Mouse (Mus musculus) lung, postnatal 0 days (tissue): Measurements from ENCODE around the gene Lrrc41. TPM values are rescaled to one million over a fixed set of nuclear protein-coding genes. Genes with fewer than 3 reads are reported as not detected.

Source experiments
- ATAC-seq: fragments of 200-750 bp; cut with Nextera tagmentation; 2 replicates; pipeline ENCODE4 v1.8.0; 2017; ENCODE audit warnings: moderate library complexity
- DNase-seq: peaks from one replicate; pipeline ENCODE4 v3.0.0-alpha.2; 2016; ENCODE audit warnings: low spot score
- H3K27ac ChIP-seq: fragments of 300-500 bp; sonication (generic); 2 replicates; pipeline ENCODE4 v1.5.1; 2014; ENCODE audit warnings: antibody characterized with exemption, mild to moderate bottlenecking, low read length, mixed read lengths
- H3K27me3 ChIP-seq: fragments of 300-500 bp; sonication (generic); replicated peaks from 2 replicates; pipeline ENCODE4 v1.6.1; 2014; ENCODE audit warnings: low read length, mixed read lengths; ENCODE audit not compliant: insufficient read depth
- H3K36me3 ChIP-seq: fragments of 300-500 bp; sonication (generic); 2 replicates; pipeline ENCODE4 v1.6.1; 2014; ENCODE audit warnings: low read length, mixed read lengths; ENCODE audit not compliant: insufficient read depth
- H3K4me1 ChIP-seq: fragments of 300-500 bp; sonication (generic); 2 replicates; pipeline ENCODE4 v1.6.1; 2014; ENCODE audit warnings: antibody characterized with exemption, low read depth, low read length, mixed read lengths; ENCODE audit not compliant: insufficient read depth
- H3K4me2 ChIP-seq: fragments of 300-500 bp; sonication (generic); replicated peaks from 2 replicates; pipeline ENCODE4 v1.6.1; 2014; ENCODE audit warnings: low read depth, mild to moderate bottlenecking, low read length, moderate library complexity, mixed read lengths
- H3K4me3 ChIP-seq: fragments of 300-500 bp; sonication (generic); 2 replicates; pipeline ENCODE4 v1.5.1; 2014; ENCODE audit warnings: low read depth, low read length
- H3K9ac ChIP-seq: fragments of 300-500 bp; sonication (generic); replicated peaks from 2 replicates; pipeline ENCODE4 v1.6.1; 2014; ENCODE audit warnings: low read depth, mild to moderate bottlenecking
- H3K9me3 ChIP-seq: fragments of 300-500 bp; sonication (generic); 2 replicates; pipeline ENCODE4 v1.6.1; 2016; ENCODE audit warnings: low read length, mixed read lengths
- CTCF ChIP-seq: IDR thresholded peaks from 2 replicates; pipeline ENCODE4 v1.5.1; 2016; ENCODE audit warnings: antibody characterized with exemption, mild to moderate bottlenecking
- EP300 ChIP-seq: IDR thresholded peaks from 2 replicates; pipeline ENCODE4 v1.6.1; 2016; ENCODE audit warnings: antibody characterized with exemption, mild to moderate bottlenecking, control low read depth
- WGBS: fragments of 180-500 bp; shearing (Covaris S2); extraction: QIAGEN DNeasy Blood & Tissue Kit; methylation state at CpG from one replicate; pipeline ENCODE4 v1.1.7; 2014; 5-methylcytosine and 5-hydroxymethylcytosine counted together
- polyA plus RNA-seq: library from polyadenylated mRNA; unstranded; fragments of >200 nt; fragmentation: Nextera tagmentation; extraction: Ambion mirVana; gene quantifications from 2 replicates; pipeline ENCODE4 v1.2.1, GENCODE M21; 2015

Lrrc41 gene
- polyA plus RNA-seq, 1 experiment from 2014 or later: 49.0 TPM

GRCm38 (mm10) chr4:116125803-116126386, 50.8 kb downstream of the Lrrc41 start:
- TF ChIP-seq CTCF: no peak
- no peak for TF ChIP-seq EP300
- ATAC-seq (no peak), DNase-seq (no peak)
- Histone ChIP-seq H3K27me3 (no peaks in the 10 kb centered on the region), H3K27ac (no peak overlapping the region), H3K9me3 (no peaks in the 10 kb centered on the region), H3K9ac (no peak overlapping the region), H3K36me3 (no peaks in the 10 kb centered on the region), H3K4me1 (peaks cover 3% of the 10 kb centered on the region; the same call in 1 of the 2 replicates), H3K4me3 (no peak overlapping the region), H3K4me2 (no peak overlapping the region)
- WGBS: 75% methylated on average over 4 of the region's 4 CpGs

GRCm38 (mm10) chr4:116127956-116128355, 52.9 kb downstream of the Lrrc41 start:
- Histone ChIP-seq H3K27ac (no peak overlapping the region), H3K4me3 (no peak overlapping the region), H3K4me2 (no peak overlapping the region), H3K9me3 (no peaks in the 10 kb centered on the region), H3K9ac (no peak overlapping the region), H3K4me1 (peaks cover 3% of the 10 kb centered on the region; the same call in 1 of the 2 replicates), H3K36me3 (no peaks in the 10 kb centered on the region), H3K27me3 (no peaks in the 10 kb centered on the region)
- DNase-seq: no peak
- TF ChIP-seq EP300 (no peak), CTCF (no peak)
- no peak for ATAC-seq
- 74% methylated on average over 6 of the region's 6 CpGs for WGBS

- 77% methylated on average over 4 of the region's 4 CpGs for whole genome bisulfite sequencing
- no peaks in the 10 kb centered on the region for H3K27me3 ChIP-seq
Measured at GRCm38 (mm10) chr4:116133126-116133525, 58.1 kb downstream of the Lrrc41 start.

GRCm38 (mm10) chr4:116134990-116135389, 59.9 kb downstream of the Lrrc41 start:
- Histone ChIP-seq H3K4me1 (no peaks in the 10 kb centered on the region), H3K36me3 (no peaks in the 10 kb centered on the region), H3K27ac (no peak overlapping the region), H3K4me2 (no peak overlapping the region), H3K4me3 (no peak overlapping the region), H3K27me3 (no peaks in the 10 kb centered on the region), H3K9me3 (no peaks in the 10 kb centered on the region), H3K9ac (no peak overlapping the region)
- ATAC-seq (no peak; the same call in 1 of the 2 replicates), DNase-seq (peak; percentile 88)
- 19% methylated on average over 2 of the region's 2 CpGs for WGBS
- TF ChIP-seq CTCF (peak; percentile 95), EP300 (no peak)

More at GRCm38 (mm10) chr4:116133126-116133525, 58.1 kb downstream of the Lrrc41 start:
- no peak overlapping the region for H3K27ac ChIP-seq
- no peaks in the 10 kb centered on the region for H3K9me3 ChIP-seq
- TF ChIP-seq CTCF (no peak), EP300 (no peak)
- H3K4me2 ChIP-seq: no peak overlapping the region
- H3K4me3 ChIP-seq: no peak overlapping the region
- no peaks in the 10 kb centered on the region for H3K4me1 ChIP-seq
- no peak for ATAC-seq
- no peaks in the 10 kb centered on the region for H3K36me3 ChIP-seq
- DNase-seq: no peak
- H3K9ac ChIP-seq: no peak overlapping the region

GRCm38 (mm10) chr4:116137421-116137996, 62.4 kb downstream of the Lrrc41 start:
- H3K27me3 ChIP-seq: no peaks in the 10 kb centered on the region
- H3K9ac ChIP-seq: no peak overlapping the region
- H3K27ac ChIP-seq: no peak overlapping the region
- ATAC-seq: no peak
- TF ChIP-seq EP300 (no peak), CTCF (no peak)
- no peak for DNase-seq
- H3K4me2 ChIP-seq: no peak overlapping the region
- no peaks in the 10 kb centered on the region for H3K4me1 ChIP-seq
- 43% methylated on average over 13 of the region's 13 CpGs for WGBS
- H3K9me3 ChIP-seq: no peaks in the 10 kb centered on the region
- H3K4me3 ChIP-seq: no peak overlapping the region
- H3K36me3 ChIP-seq: no peaks in the 10 kb centered on the region

GRCm38 (mm10) chr4:116140801-116141574, 65.9 kb downstream of the Lrrc41 start:
- no peaks in the 10 kb centered on the region for H3K27me3 ChIP-seq
- 65% methylated on average over 7 of the region's 7 CpGs for WGBS
- H3K4me1 ChIP-seq: no peaks in the 10 kb centered on the region
- H3K4me3 ChIP-seq: no peak overlapping the region
- no peaks in the 10 kb centered on the region for H3K36me3 ChIP-seq
- H3K4me2 ChIP-seq: no peak overlapping the region
- ATAC-seq (no peak), DNase-seq (no peak)
- no peaks in the 10 kb centered on the region for H3K9me3 ChIP-seq
- TF ChIP-seq CTCF (no peak), EP300 (no peak)
- no peak overlapping the region for H3K27ac ChIP-seq
- H3K9ac ChIP-seq: no peak overlapping the region
